Mouse (Mus musculus): ENCODE results near the gene Nme7.

The Nme7 gene

DNA sequence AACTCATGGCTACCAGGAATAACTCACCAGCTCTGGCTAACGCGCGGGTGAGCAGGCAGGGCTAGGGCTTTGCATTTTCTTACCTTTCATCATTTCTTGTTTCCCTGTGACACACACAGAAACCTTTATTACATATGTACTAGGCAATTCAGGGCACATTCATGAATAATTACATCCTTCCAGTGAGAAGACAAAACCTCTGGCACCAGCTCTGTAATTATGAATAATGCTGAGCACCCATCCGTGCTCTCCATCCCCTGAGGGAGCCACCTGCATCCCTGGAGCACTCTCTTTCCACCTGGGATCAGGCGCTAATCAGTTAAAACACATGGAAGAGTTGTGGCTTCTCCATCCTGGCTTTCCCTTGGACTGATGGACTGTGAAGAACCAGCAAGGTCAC lies at the start of gene Nme7:
Nme7 (plus strand) TSS at position 301 of the 400 bp plus-strand sequence.
- no peak for DNase-seq (ENCODE audit: low spot score in 2 of 2)

DNA sequence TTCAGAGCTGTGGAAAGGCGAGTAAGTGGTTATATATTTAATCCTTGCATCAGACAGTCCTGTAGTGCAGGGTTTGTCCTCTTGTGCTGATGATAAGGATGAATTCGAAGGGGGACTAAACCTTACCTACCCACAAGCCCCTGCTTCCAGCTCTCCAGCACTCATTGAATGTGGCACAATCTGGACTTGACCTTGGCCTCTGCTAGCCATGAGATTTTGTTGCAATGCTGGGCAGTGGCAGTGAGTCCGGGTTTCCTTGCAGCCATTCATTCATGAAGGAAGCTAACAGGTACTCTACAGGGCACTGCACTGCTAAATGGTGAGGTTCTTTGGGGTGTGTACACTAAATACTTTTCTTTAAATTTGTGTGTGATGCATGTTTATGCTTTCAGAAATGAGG lies 49.1 kb upstream of the Nme7 start:
- DNase-seq (ENCODE audit: low spot score in 2 of 2): no peak

DNA sequence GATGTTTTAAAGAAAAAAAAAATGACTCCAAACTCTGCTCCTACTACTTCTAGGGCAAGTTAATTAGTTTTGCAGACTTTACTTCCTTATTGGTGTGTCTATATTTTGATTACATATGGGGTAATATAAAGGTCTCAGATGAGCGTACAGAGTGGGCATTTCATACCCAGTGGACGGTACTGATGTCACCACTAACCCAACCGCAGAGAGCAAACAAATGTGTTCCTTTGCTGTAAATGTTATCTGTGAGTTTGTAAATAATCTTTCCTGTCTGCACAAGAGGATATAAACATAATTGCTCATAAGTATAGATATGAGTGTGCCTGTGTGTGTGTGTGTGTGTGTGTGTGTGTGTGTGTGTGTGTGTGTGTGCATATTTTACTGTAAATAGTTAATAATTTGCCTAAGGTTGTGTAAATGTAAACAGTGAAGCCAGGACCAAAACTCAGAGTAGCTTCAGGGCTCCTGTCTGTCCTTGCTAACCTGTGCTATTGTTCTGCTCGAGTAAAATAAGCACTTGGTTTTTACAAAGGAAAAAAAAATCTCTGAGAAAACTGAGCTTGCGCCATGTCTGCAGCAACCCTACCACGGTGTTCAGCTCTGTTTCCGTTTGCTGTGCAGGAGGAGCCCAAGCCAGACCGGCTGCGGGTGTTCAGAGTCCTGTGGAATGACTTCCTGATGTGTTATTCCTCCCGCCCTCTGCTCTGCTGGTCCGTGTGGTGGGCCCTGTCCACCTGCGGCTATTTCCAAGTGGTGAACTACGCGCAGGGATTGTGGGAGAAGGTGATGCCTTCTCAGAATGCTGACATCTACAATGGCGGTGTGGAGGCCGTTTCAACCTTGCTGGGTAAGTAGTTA lies 43.5 kb upstream of the Nme7 start:
- no peak for DNase-seq (ENCODE audit: low spot score in 2 of 2)

DNA sequence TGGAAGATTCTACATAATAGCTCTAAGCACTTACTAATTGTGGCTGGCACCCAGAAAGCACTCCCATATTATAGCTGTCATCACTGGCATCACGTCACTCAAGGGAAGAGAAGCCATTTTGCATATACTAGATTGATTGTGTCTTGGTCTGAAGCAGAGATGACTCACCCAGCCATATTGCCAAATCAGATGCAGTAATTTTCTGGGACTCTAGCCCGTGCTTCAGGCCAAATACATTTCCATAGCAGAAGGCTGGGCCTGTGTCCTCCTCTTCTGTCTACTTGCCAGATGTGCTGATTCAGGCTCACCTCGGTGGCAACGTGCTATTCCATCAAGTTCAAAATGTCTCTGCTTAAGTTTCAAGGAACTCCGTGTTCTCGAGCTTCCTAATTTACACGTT lies 42.4 kb upstream of the Nme7 start:
- DNase-seq (ENCODE audit: low spot score in 2 of 2): no peak

GRCm38 (mm10) chr1:164270941-164271340 lies 33.0 kb upstream of the Nme7 start:
- no peak for DNase-seq (ENCODE audit: low spot score in 2 of 2)

- no peak for DNase-seq (ENCODE audit: low spot score in 2 of 2)
These were observed 30.3 kb upstream of the Nme7 start for GRCm38 (mm10) chr1:164273659-164274058.

GRCm38 (mm10) chr1:164275455-164275954 lies 28.4 kb upstream of the Nme7 start, which contains the start of gene Ccdc181:
Gene Ccdc181, plus strand, starts transcription at chr1:164275585.
- peak; percentile 92 to 93 for DNase-seq (ENCODE audit: low spot score in 2 of 2)

- DNase-seq (ENCODE audit: low spot score in 2 of 2): no peak
These were observed 27.4 kb upstream of the Nme7 start for GRCm38 (mm10) chr1:164276552-164276951.

GRCm38 (mm10) chr1:164279332-164279731 lies 24.6 kb upstream of the Nme7 start:
- DNase-seq (ENCODE audit: low spot score in 2 of 2): no peak

- no peak for DNase-seq (ENCODE audit: low spot score in 2 of 2)
These were observed 19.9 kb upstream of the Nme7 start for GRCm38 (mm10) chr1:164284007-164284406.

DNA sequence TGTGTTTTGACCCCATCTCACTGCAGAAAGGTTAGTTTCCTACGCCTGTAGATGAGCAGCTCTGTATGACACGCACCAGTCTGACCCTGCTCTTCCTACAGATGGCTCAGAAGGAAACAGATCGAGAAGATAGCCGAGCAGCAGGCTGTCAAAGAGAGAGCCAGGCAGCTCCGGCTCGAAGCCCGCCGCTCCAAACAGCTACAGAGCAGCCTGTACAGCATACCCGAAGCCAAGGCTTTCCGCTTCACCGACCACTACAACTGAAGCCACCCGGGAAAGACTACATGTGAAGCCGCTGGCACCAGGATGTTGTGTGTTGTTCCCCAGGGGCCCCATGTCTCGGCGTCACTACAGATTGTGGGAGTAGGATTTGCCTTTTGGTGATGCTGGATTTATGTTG lies 16.5 kb upstream of the Nme7 start:
- no peak for DNase-seq (ENCODE audit: low spot score in 2 of 2)

- no peak for DNase-seq (ENCODE audit: low spot score in 2 of 2)
These were observed 11.9 kb upstream of the Nme7 start for GRCm38 (mm10) chr1:164292040-164292439.

- no peak for DNase-seq (ENCODE audit: low spot score in 2 of 2)
These were observed 9.8 kb upstream of the Nme7 start for GRCm38 (mm10) chr1:164294071-164294470.

GRCm38 (mm10) chr1:164296473-164296872 lies 7.4 kb upstream of the Nme7 start:
- no peak for DNase-seq (ENCODE audit: low spot score in 2 of 2)

- no peak for DNase-seq (ENCODE audit: low spot score in 2 of 2)
These were observed 2.0 kb upstream of the Nme7 start for GRCm38 (mm10) chr1:164301949-164302348.

GRCm38 (mm10) chr1:164307124-164307751 lies 3.3 kb downstream of the Nme7 start, which contains the start of gene Blzf1:
Gene Blzf1, minus strand, starts transcription at chr1:164307489.
- DNase-seq (ENCODE audit: low spot score in 2 of 2): peak; percentile 94 to 98

GRCm38 (mm10) chr1:164307922-164308321 lies 4.0 kb downstream of the Nme7 start:
- DNase-seq (ENCODE audit: low spot score in 2 of 2): no peak

DNA sequence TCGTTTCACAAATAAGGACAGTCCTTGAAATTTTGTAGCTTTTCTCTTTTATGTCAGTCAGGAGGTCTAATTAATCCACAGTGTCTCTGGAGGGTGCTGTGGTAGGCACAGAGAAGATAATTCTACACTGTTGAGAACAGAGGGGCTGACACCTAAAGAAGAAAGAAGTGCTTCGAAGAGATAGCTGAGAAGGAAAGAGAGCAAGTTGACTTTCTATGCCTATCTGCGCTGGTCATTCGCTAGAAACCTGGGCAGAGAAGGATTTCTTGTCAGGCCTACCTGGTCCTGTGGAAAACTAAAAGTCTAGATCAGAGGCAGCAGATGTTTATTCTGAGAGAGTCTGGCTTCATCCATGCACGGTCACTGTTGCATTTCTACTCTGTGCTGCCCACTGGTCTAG lies 10.2 kb downstream of the Nme7 start:
- DNase-seq (ENCODE audit: low spot score in 2 of 2): no peak

- no peak for DNase-seq (ENCODE audit: low spot score in 2 of 2)
These were observed 11.3 kb downstream of the Nme7 start for GRCm38 (mm10) chr1:164315266-164315665.

DNA sequence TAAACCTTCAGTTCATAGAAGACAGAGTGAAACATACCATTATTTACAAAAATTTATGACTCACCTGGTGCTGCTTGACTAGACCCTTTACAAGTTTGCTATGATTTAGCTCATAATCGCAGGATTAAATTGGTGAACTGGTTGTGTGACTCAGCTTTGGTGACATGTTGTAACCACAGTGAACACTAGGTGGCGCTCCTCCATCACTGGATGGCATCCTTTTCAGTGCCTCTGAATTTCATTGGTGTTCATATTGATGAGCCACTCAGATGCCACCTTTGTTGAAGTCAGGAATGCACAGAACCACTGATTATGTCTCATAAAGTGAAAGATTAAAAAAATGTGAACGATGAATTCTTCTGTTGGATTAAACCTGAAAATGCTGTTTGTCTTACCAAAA lies 12.8 kb downstream of the Nme7 start:
- DNase-seq (ENCODE audit: low spot score in 2 of 2): peak; percentile 35 to 74

DNA sequence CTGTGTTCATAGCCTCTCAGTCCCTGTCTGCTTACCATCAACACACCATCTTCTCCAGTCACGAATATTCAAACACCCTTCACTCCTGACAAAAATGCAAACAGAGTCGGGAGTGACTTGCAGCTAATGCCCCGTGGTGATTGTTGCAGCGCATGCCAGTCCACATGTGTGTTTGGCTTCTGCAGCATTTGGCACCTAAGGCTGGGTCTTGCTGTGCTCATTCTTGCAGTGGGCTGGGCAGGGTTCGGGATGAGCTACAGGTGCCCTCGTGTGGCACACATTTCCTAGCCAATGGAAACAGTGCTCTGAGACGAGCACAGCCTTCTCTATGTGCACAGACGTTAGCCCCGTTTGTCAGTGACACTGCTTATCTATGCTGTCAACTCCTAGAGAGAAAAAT lies 13.3 kb downstream of the Nme7 start:
- DNase-seq (ENCODE audit: low spot score in 2 of 2): no peak

GRCm38 (mm10) chr1:164318474-164318873 lies 14.6 kb downstream of the Nme7 start:
- DNase-seq (ENCODE audit: low spot score in 2 of 2): no peak
